Mouse (Mus musculus) kidney, postnatal 0 days (tissue): ENCODE results near the gene Reep3. TPM values are rescaled to one million over a fixed set of nuclear protein-coding genes. Genes with fewer than 3 reads are reported as not detected.

Source experiments
- ATAC-seq: fragments of 200-750 bp; cut with Nextera tagmentation; replicated peaks from 2 replicates; pipeline ENCODE4 v1.8.0; 2017; ENCODE audit warnings: low read depth, moderate number of reproducible peaks, moderate TSS enrichment, moderate library complexity; ENCODE audit not compliant: low FRiP score
- DNase-seq: peaks from one replicate; pipeline ENCODE4 v3.0.0-alpha.2; 2016; ENCODE audit warnings: low spot score
- H3K27ac ChIP-seq: fragments of 300-500 bp; sonication (generic); 2 replicates; pipeline ENCODE4 v1.5.1; 2014; ENCODE audit warnings: mild to moderate bottlenecking
- H3K27me3 ChIP-seq: fragments of 300-500 bp; sonication (generic); 2 replicates; pipeline ENCODE4 v1.6.1; 2014; ENCODE audit warnings: low read length, mixed read lengths; ENCODE audit not compliant: insufficient read depth
- H3K36me3 ChIP-seq: fragments of 300-500 bp; sonication (generic); 2 replicates; pipeline ENCODE4 v1.6.1; 2014; ENCODE audit warnings: low read length, mixed read lengths; ENCODE audit not compliant: insufficient read depth
- H3K4me1 ChIP-seq: fragments of 300-500 bp; sonication (generic); replicated peaks from 2 replicates; pipeline ENCODE4 v1.6.1; 2014; ENCODE audit warnings: antibody characterized with exemption, low read length, mixed read lengths; ENCODE audit not compliant: insufficient read depth
- H3K4me2 ChIP-seq: fragments of 300-500 bp; sonication (generic); 2 replicates; pipeline ENCODE4 v1.6.1; 2014; ENCODE audit warnings: mild to moderate bottlenecking, low read length, moderate library complexity, mixed read lengths
- H3K4me3 ChIP-seq: fragments of 300-500 bp; sonication (generic); replicated peaks from 2 replicates; pipeline ENCODE4 v1.5.1; 2014; ENCODE audit warnings: low read depth, low read length
- H3K9ac ChIP-seq: fragments of 300-500 bp; sonication (generic); 2 replicates; pipeline ENCODE4 v1.6.1; 2014; ENCODE audit warnings: low read depth, low read length
- H3K9me3 ChIP-seq: fragments of 300-500 bp; sonication (generic); replicated peaks from 2 replicates; pipeline ENCODE4 v1.6.1; 2016; ENCODE audit warnings: low read length, inconsistent platforms, mixed read lengths
- CTCF ChIP-seq: IDR thresholded peaks from 2 replicates; pipeline ENCODE4 v1.5.1; 2016; ENCODE audit warnings: antibody characterized with exemption, low read depth, mild to moderate bottlenecking, moderate library complexity
- WGBS: fragments of 180-500 bp; shearing (Covaris S2); extraction: QIAGEN DNeasy Blood & Tissue Kit; methylation state at CpG from one replicate; pipeline ENCODE4 v1.1.7; 2014; 5-methylcytosine and 5-hydroxymethylcytosine counted together
- polyA plus RNA-seq: library from polyadenylated mRNA; unstranded; fragments of >200 nt; fragmentation: Nextera tagmentation; extraction: Ambion mirVana; gene quantifications from 2 replicates; pipeline ENCODE4 v1.2.1, GENCODE M21; 2015

Reep3 gene
- polyA plus RNA-seq, 1 experiment from 2014 or later: 44.7 TPM

DNA sequence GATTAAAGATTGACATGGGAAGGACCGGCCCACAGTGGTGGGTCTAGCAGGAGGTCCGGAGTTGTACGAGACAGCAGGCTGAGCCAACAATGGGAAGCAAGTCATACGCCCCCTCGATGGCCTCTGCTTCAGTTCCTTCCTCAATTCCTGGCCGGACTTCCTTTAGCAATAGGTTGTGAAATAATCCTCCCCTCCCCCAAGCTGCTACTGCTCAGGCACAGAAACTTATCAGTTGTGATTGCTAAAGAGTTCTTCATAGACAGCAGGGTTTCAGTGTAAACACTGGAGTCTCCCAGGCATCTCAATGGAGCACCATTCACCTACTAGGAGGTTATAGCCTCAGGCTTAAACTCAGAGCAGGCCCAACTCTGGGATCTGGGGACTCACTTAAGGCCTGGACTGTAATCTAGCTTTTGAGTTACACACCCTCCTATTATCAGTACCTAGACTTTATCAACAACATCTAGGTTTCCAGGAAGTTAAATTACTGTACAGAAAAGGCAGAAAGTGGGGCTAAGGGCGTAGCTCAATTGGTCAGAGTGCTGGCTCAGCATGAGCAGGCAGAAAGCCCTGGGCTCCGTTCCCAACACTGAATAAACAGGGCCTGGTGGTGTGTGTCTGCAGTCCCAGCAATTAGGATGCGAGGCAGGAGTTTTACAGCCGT, 71.0 kb downstream of the Reep3 start:
- ATAC-seq (peak; percentile 69), DNase-seq (peak; percentile 78)
- Histone ChIP-seq H3K27ac (peak overlapping the region; percentile 48), H3K9me3 (no peaks in the 10 kb centered on the region), H3K4me3 (no peak overlapping the region), H3K9ac (no peak overlapping the region), H3K4me2 (no peak overlapping the region), H3K4me1 (no peaks in the 10 kb centered on the region), H3K27me3 (no peaks in the 10 kb centered on the region), H3K36me3 (0 out of 2 replicates have a peak, but pooled peaks cover 11% of the 10 kb centered on the region)
- TF ChIP-seq CTCF: no peak
- 35% methylated on average over 10 of the region's 10 CpGs for WGBS

DNA sequence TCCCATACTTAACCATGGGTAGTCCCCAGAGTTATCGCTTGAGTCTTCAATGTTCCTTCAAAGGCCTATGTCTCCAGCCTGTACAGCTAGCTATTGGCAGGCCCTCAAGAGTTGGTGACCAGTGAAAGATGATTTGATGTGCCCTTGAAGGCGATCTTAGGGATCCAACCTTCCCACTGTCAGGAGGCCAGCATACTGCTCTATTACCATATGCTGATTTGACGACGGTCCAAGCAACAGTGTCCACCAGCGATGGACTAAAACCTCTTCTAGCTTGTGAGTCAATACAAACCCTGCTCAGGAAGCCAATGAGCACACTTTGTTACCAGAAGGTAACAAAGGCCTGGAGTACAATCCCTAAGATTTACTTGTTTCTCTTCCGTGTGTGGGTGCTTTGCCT, 72.4 kb downstream of the Reep3 start:
- Histone ChIP-seq H3K4me3 (no peak overlapping the region), H3K27me3 (no peaks in the 10 kb centered on the region), H3K9ac (no peak overlapping the region), H3K27ac (no peak overlapping the region), H3K4me1 (no peaks in the 10 kb centered on the region), H3K4me2 (no peak overlapping the region), H3K36me3 (0 out of 2 replicates have a peak, but pooled peaks cover 18% of the 10 kb centered on the region), H3K9me3 (no peaks in the 10 kb centered on the region)
- ATAC-seq: no peak
- TF ChIP-seq CTCF: no peak
- 95% methylated on average over 6 of the region's 6 CpGs for WGBS
- DNase-seq: no peak

DNA sequence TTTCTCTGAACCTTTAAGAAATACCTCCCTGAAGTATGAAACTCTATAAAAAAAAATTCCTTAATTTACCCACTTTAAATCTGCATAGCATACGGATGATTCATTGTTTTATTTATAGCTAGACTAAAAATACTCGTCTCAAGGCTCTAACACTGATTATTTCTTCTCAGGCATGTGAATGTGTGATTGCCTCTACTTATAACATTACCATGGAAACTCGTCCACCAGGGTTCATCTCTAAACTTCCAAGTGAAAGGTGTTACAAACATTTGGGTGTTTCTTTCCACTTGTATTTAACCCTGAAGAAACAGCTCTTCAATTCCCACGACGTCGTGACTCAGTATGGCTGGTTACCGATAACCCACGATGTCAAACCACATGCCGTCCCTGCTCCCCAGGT, 73.7 kb downstream of the Reep3 start:
- Histone ChIP-seq H3K27ac (no peak overlapping the region), H3K9ac (no peak overlapping the region), H3K4me2 (no peak overlapping the region), H3K4me3 (no peak overlapping the region), H3K27me3 (no peaks in the 10 kb centered on the region), H3K9me3 (no peaks in the 10 kb centered on the region), H3K36me3 (0 out of 2 replicates have a peak, but pooled peaks cover 15% of the 10 kb centered on the region), H3K4me1 (no peaks in the 10 kb centered on the region)
- WGBS: 84% methylated on average over 9 of the region's 9 CpGs
- no peak for TF ChIP-seq CTCF
- DNase-seq: no peak
- ATAC-seq: no peak

DNA sequence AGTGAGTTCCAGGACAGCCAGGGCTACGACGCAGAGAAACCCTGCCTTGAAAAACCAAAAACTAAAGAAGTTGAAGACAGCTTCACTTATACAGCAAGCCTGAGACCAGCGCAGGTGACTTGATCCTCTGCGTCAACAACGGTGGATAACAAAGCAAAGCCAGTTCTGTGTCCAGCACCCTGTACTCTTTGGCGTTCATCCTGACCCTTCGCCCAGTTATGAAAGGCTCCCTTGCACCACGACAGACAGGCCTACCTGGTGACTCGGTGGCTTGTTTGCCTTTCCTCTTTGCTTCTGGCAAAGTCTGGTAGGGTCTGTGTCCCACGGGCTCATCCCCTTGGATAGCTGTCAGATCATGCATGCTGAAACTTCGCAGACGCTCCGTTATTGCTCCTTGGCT, 75.3 kb downstream of the Reep3 start:
- TF ChIP-seq CTCF: no peak
- ATAC-seq (no peak), DNase-seq (no peak)
- no peaks in the 10 kb centered on the region for H3K27me3 ChIP-seq
- H3K4me3 ChIP-seq: no peak overlapping the region
- 0 out of 2 replicates have a peak, but pooled peaks cover 15% of the 10 kb centered on the region for H3K36me3 ChIP-seq
- no peak overlapping the region for H3K27ac ChIP-seq
- H3K4me1 ChIP-seq: 0 out of 2 replicates have a peak, but pooled peaks cover 5% of the 10 kb centered on the region
- H3K9me3 ChIP-seq: no peaks in the 10 kb centered on the region
- no peak overlapping the region for H3K4me2 ChIP-seq
- no peak overlapping the region for H3K9ac ChIP-seq
- WGBS: 92% methylated on average over 13 of the region's 13 CpGs

DNA sequence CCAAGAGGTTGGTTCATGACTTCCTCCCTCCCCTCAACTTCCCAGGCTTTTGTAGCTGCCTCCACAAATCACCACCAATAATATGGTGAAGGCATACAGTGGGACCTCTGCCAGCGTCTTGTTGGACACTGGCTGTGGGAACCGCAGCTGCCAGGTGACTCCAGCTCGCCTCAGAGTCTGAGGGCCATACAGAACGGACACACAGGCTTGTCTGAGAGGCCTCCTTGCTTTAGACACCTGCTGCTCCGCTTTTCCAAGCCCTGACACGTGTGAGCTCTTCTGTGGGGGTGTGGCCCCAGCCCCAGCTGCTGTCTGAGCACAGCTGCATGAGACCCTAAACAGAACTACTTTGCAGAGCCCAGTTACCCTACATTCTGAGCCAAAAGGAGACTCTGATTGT, 77.9 kb downstream of the Reep3 start:
- ATAC-seq (no peak), DNase-seq (peak; percentile 43)
- TF ChIP-seq CTCF: no peak
- 0 out of 2 replicates have a peak, but pooled peaks cover 5% of the 10 kb centered on the region for H3K4me1 ChIP-seq
- no peaks in the 10 kb centered on the region for H3K27me3 ChIP-seq
- H3K9me3 ChIP-seq: no peaks in the 10 kb centered on the region
- 0 out of 2 replicates have a peak, but pooled peaks cover 11% of the 10 kb centered on the region for H3K36me3 ChIP-seq
- no peak overlapping the region for H3K4me2 ChIP-seq
- WGBS: 54% methylated on average over 6 of the region's 6 CpGs
- H3K4me3 ChIP-seq: no peak overlapping the region
- no peak overlapping the region for H3K9ac ChIP-seq
- no peak overlapping the region for H3K27ac ChIP-seq

DNA sequence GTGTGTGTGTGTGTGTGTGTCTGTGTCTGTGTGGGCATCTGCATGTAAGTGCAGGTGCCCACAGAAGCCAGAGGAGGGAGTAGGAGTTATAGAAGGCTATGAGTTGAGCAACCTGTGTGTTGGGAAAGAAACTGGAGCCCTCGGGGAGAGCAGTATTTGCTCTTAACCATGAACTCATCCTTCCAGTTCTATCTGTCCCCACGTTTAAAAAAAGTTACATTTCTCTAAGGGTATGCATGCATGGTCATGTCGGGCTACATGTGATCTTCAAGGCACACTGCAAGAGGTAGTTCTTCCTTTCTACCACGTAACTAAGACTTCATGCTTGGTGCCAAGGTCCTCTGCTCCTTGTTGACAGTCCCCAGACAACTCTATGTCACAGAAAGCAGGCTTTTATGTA, 78.9 kb downstream of the Reep3 start:
- ATAC-seq: no peak
- Histone ChIP-seq H3K4me1 (0 out of 2 replicates have a peak, but pooled peaks cover 5% of the 10 kb centered on the region), H3K27ac (no peak overlapping the region), H3K9ac (no peak overlapping the region), H3K4me2 (no peak overlapping the region), H3K36me3 (0 out of 2 replicates have a peak, but pooled peaks cover 15% of the 10 kb centered on the region), H3K4me3 (no peak overlapping the region), H3K27me3 (no peaks in the 10 kb centered on the region), H3K9me3 (no peaks in the 10 kb centered on the region)
- TF ChIP-seq CTCF: no peak
- no peak for DNase-seq
- 93% methylated on average over 4 of the region's 4 CpGs for WGBS
